Mouse (Mus musculus) olfactory bulb, adult 2 months (tissue): ENCODE results near the gene Ech1.

ENCODE experiments used
- CTCF ChIP-seq: fragments of 200-500 bp; IDR thresholded peaks from 2 replicates; pipeline ENCODE4 v1.5.1; 2012; ENCODE audit warnings: low read depth, mild to moderate bottlenecking, low read length, moderate library complexity; ENCODE audit not compliant: insufficient read depth
- POLR2A ChIP-seq: fragments of 200-500 bp; IDR thresholded peaks from 2 replicates; pipeline ENCODE4 v1.6.1; 2012; ENCODE audit warnings: mild to moderate bottlenecking, low read depth, low read length, moderate library complexity; ENCODE audit not compliant: insufficient read depth

DNA sequence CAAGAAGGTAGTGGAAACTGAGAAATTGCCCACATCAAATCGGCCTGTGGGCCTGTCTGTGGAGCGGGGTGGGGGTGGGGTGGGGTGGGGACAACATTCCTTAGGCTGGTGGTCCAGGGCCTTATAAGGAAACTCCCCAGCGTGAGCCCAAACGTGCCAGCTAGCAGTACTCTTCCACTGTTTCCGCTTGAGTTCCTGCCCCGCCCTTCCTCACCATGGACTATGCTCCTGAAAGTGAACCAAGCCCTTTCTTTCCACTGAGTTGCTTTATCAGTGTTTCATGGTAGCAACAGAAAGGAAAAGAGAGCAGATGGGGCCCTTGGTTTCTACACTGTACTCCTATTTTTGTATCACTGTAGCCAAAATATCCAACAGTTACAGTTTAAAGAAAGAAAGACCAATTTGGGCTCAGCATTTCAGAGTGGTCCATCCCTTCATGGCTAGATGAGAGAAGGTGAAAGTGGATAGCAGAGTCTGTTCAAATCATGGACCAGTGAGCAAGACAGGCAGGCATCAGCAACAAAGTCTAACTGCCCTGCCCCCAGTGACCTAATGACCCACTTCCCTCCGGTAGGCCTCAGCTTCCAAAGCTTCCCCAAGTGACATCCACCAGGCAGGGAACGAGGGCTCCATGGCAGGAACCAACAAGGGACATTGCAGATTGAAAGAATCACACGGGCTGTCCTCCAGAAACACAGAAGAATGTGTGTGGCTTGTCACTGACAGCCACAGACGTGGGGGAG, 22.0 kb upstream of the Ech1 start:
- no peak for TF ChIP-seq POLR2A
- no peak for TF ChIP-seq CTCF
